Mouse (Mus musculus): ENCODE measurements at regions not wholly inside any gene's neighbourhood (a gene's known extent, or its start where the extent isn't known, plus 50 kb on each side); places are given as distances from the start of the nearest gene placed in this dataset.

DNA sequence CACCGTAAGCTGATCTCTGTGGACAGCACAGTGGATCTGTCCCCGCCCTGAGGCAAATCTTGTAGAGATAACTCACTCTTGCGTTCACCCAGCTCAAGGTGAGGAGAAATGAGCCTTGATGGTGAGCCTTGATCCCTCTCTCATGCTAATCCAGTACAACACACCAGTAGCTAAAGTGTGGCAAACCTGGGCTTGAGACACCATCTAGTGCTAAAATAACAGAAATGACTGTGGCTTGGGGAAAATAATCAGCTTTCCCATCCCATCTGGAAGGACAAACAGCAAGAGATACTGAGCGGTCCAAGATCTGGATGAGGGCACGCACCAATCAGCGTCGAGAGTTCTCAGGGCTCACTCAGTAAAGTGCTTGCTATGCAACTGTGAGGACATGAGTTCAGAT, 50.9 kb upstream of the Cbln4 start:
- Histone ChIP-seq H3K4me3 (no peak overlapping the region), H3K27ac (replicated peaks) (no peak overlapping the region), H3K9me3 (no peaks in the 10 kb centered on the region), H3K36me3 (no peaks in the 10 kb centered on the region), H3K4me2 (no peak overlapping the region), H3K4me1 (replicated peaks) (no peaks in the 10 kb centered on the region), H3K9ac (no peak overlapping the region), H3K27me3 (no peaks in the 10 kb centered on the region)
- 88% methylated on average over 7 of the region's 7 CpGs for WGBS
- no peak for ATAC-seq (ENCODE audit: low read depth)

DNA sequence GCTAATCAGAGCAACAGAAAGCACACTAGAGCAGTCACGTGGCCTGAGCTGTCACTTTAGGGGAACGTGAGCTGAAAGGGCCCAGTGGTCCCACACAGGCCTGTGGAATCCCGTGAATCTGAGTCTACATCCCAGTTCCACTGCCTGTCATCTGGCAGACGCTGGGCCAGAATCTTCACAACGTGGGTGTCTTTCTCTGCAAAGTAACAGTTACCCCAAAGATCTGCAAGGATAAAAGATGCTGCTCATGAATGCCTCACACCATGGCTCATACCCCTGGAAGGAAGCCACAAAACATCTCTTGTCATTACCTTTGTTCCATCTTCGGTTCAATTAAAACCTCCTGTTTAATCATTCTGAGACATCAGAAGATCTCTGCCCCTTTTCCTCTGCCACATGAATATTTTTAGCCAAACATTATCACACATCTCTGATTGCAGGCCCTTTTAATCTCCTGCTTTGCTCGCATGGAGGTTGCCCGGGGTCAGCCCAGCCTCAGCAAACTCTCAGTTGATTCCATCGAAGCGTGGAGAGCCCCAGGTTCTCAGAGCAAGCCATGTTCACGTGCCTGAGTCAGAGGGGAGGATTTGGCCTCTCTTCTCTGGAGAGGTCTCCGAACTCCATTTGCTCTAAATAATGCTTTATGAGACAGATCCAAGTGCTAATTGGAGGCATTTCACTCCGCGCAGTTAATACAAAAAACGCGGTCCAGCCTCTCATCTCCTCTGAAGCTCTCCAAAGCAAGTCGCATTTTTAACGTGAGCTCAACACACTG, 60.8 kb upstream of the Cbln4 start:
- H3K9ac ChIP-seq = no peak overlapping the region
- 61% methylated on average over 18 of the region's 18 CpGs for WGBS

DNA sequence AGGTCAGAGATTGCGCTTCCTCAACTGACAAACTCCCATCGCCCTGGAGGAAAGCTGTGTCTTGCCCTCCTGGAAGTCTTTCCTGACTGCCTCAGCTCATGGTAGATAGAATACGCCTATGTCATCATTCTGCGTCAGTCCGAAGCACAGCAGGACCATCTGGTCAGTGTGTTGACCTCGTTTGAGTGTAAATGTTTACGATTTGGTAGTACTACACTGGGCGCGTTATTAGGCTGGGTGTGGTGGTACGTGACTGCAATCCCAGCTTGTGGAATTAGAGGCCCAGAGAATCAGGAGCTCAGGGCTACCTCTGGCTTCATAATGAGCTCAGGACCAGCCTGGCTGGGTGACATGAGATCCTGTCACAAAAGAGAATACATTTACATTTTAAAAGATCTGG, 62.0 kb upstream of the Cbln4 start:
- Histone ChIP-seq H3K9me3 (no peaks in the 10 kb centered on the region), H3K4me3 (no peak overlapping the region), H3K4me1 (replicated peaks) (peaks cover 18% of the 10 kb centered on the region; the same call in 1 of the 2 replicates), H3K9ac (no peak overlapping the region), H3K27ac (replicated peaks) (no peak overlapping the region), H3K4me2 (no peak overlapping the region), H3K27me3 (no peaks in the 10 kb centered on the region), H3K36me3 (no peaks in the 10 kb centered on the region)
- no peak for ATAC-seq (ENCODE audit: low read depth)
- WGBS = 33% methylated on average over 10 of the region's 10 CpGs

More for the DNA sequence above, 60.8 kb upstream of the Cbln4 start:
- Histone ChIP-seq H3K9me3 (no peaks in the 10 kb centered on the region), H3K27ac (replicated peaks) (no peak overlapping the region), H3K4me3 (no peak overlapping the region), H3K4me1 (replicated peaks) (peaks cover 18% of the 10 kb centered on the region; the same call in 1 of the 2 replicates), H3K4me2 (no peak overlapping the region), H3K27me3 (no peaks in the 10 kb centered on the region), H3K36me3 (no peaks in the 10 kb centered on the region)
- no peak for ATAC-seq (ENCODE audit: low read depth)

DNA sequence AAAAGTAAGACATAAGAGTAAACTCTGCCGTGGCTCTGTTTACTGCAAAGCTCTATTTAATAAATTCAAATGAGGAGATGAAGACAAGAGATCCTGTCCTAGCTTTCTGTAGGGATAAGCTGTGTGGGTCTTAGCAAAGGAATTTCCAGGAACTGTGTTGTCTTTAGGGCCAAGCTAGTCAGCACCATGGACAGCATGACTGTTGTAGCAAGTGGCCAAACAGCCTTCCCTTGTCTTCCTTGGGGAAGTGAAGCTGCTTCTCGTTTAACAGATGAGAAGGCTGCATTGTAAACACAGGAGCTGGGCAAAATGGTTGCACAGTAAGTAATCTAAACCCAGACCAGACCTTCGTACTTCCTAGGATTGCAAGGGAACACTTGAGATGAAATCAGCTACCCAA, 67.4 kb upstream of the Cbln4 start:
- no peaks in the 10 kb centered on the region for H3K27me3 ChIP-seq
- no peak overlapping the region for H3K27ac ChIP-seq (replicated peaks)
- no peak overlapping the region for H3K9ac ChIP-seq
- WGBS = 50% methylated on average over 3 of the region's 3 CpGs
- H3K9me3 ChIP-seq = no peaks in the 10 kb centered on the region
- H3K4me1 ChIP-seq (replicated peaks) = 0 out of 2 replicates have a peak, but pooled peaks cover 2% of the 10 kb centered on the region
- no peaks in the 10 kb centered on the region for H3K36me3 ChIP-seq
- H3K4me2 ChIP-seq = no peak overlapping the region
- no peak for ATAC-seq (ENCODE audit: low read depth)
- H3K4me3 ChIP-seq = no peak overlapping the region

DNA sequence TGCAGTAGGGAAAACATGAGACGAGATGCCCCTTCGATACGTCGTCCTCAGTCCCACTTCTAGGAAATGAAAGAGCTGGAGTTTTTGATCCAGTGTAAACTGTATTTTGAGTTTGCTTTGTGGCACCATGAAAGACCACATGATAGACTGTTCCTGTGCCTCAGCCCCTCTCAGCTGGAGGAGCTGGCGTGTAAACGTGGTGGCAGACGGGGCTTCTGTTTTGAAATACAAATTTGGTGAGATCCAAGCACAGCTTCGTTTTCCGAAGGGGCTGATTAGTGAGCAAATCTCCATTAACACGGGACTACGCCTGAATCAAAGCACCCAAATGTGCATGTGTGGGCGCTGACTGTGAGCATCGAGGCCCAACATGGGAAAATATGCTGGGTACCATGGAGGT, 70.4 kb upstream of the Cbln4 start:
- 92% methylated on average over 13 of the region's 13 CpGs for WGBS
- Histone ChIP-seq H3K9me3 (no peaks in the 10 kb centered on the region), H3K4me2 (no peak overlapping the region), H3K4me1 (replicated peaks) (0 out of 2 replicates have a peak, but pooled peaks cover 9% of the 10 kb centered on the region), H3K9ac (no peak overlapping the region), H3K27me3 (no peaks in the 10 kb centered on the region), H3K27ac (replicated peaks) (no peak overlapping the region), H3K4me3 (no peak overlapping the region), H3K36me3 (no peaks in the 10 kb centered on the region)
- no peak for ATAC-seq (ENCODE audit: low read depth)

DNA sequence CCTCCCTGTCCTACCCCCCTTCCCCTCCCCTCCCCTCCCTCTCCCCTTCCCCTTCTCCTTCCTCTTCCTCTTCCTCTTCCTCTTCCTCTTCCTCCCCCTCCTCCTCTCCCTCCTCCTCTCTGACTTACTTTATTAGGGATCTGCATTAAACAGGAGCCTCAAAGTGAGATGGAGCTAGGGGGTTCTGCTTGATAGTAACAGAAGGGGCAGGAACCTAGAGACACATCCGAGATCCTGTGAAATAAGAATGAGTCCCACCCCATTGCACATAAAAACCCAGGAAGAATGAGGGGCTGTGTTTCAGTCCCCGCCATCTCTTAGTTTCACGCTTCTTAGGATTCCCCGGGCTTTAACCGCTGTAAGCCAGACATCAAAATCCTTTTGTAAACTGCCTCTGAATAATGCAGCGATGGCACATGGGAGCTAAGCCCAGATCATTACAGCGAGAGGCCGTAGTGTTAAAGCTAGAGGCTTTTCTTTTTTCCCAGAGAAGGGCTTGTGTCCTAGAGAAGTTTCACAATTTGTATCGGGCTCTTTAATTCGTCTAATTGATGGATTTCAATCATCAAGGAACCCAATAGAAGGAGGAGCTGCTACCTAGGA, 72.4 kb upstream of the Cbln4 start:
- ATAC-seq (ENCODE audit: low read depth) = no peak
- peak overlapping the region; percentile 20; the same call in 1 of the 2 replicates for H3K4me2 ChIP-seq
- WGBS = 42% methylated on average over 10 of the region's 10 CpGs

DNA sequence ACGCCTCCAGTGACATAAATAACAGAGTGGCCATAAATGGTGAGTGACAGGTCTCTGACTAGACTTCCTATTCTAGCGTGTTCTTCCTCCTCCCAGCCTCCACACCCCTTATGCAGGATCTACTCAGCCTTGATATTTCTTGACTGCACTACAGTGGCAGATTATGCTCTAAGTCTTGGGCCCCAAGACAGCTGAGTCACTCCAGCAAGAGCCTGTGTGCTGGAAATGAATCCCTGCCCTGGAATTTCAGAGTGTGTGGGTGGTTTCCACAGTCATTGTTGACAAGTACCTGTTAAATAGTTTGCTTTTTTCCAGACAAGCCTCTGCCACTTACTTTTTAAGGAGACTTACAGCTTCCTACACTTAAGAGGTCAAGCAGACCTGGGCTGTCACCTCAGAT, 84.3 kb upstream of the Cbln4 start:
- WGBS = 78% methylated on average over 2 of the region's 2 CpGs
- no peak overlapping the region for H3K9ac ChIP-seq
- H3K27ac ChIP-seq (replicated peaks) = no peak overlapping the region
- no peak overlapping the region for H3K4me2 ChIP-seq
- no peaks in the 10 kb centered on the region for H3K4me1 ChIP-seq (replicated peaks)
- no peaks in the 10 kb centered on the region for H3K9me3 ChIP-seq
- no peak overlapping the region for H3K4me3 ChIP-seq
- H3K36me3 ChIP-seq = no peaks in the 10 kb centered on the region
- no peak for ATAC-seq (ENCODE audit: low read depth)
- H3K27me3 ChIP-seq = no peaks in the 10 kb centered on the region

More for the DNA sequence above, 72.4 kb upstream of the Cbln4 start:
- Histone ChIP-seq H3K36me3 (no peaks in the 10 kb centered on the region), H3K27ac (replicated peaks) (no peak overlapping the region), H3K27me3 (no peaks in the 10 kb centered on the region), H3K9ac (no peak overlapping the region), H3K4me1 (replicated peaks) (0 out of 2 replicates have a peak, but pooled peaks cover 9% of the 10 kb centered on the region), H3K4me3 (no peak overlapping the region), H3K9me3 (no peaks in the 10 kb centered on the region)

DNA sequence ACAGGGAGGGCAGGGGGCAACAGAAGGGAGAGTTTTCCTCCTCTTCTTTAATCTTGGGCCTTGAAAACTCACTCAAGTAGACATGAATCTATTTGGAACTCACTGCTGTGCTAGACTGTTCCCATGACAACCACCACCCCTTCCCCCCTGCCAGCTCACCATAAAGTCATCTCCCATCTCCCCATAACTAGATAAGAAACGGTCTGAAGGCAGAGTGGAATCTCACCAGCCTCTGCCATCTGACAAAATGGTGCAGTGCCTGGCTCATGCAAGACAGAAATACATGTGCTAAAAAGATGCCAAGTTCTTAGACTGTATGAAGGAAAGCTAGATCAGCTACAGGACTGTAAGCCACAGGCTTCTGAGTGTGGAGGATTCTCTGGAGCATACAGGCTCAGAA, 88.0 kb upstream of the Cbln4 start:
- no peaks in the 10 kb centered on the region for H3K9me3 ChIP-seq
- ATAC-seq (ENCODE audit: low read depth) = no peak
- no peaks in the 10 kb centered on the region; the same call in 1 of the 2 replicates for H3K4me1 ChIP-seq (replicated peaks)
- no peak overlapping the region for H3K4me3 ChIP-seq
- H3K9ac ChIP-seq = no peak overlapping the region
- H3K4me2 ChIP-seq = no peak overlapping the region
- 27% methylated on average over 1 of the region's 1 CpGs for WGBS
- no peak overlapping the region for H3K27ac ChIP-seq (replicated peaks)
- no peaks in the 10 kb centered on the region for H3K27me3 ChIP-seq
- H3K36me3 ChIP-seq = no peaks in the 10 kb centered on the region

DNA sequence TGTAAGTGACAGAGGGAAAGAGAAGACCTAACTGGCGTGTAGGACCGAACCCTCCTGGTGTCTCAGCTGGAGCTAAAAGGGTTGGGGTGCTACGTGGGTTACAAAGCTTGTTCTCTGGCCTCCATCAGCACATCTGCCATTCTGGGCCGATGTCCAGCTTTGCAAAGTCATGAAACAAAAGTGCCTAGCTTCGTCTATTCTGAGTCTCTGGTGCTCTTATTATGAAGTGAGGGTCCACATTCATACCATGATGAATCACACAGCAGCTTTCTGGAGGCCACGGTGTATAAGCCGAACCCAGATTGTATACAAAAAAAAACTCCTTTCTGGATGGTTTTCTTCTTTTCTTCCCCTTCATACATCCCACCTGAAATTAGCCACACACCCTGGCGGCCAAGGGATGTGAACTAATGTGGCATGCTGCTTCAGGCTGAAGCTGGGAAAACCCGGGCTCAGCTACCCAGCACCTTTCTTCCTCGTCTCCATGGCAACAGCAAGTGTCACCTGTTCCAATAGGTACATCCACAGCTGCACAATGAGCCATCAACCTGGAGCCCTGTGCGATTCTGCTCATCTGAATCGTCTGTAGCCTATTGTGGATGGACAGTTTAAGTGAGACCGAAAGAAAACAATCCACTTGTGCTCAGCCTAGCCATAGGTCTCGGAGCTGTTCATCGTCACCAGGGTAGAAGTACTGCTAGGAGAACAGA, 89.5 kb upstream of the Cbln4 start:
- WGBS = 73% methylated on average over 15 of the region's 15 CpGs
- H3K4me2 ChIP-seq = no peak overlapping the region
- H3K36me3 ChIP-seq = no peaks in the 10 kb centered on the region
- no peak overlapping the region for H3K27ac ChIP-seq (replicated peaks)
- no peaks in the 10 kb centered on the region; the same call in 1 of the 2 replicates for H3K4me1 ChIP-seq (replicated peaks)
- H3K9ac ChIP-seq = no peak overlapping the region
- no peaks in the 10 kb centered on the region for H3K9me3 ChIP-seq
- ATAC-seq (ENCODE audit: low read depth) = no peak
- H3K4me3 ChIP-seq = no peak overlapping the region
- H3K27me3 ChIP-seq = no peaks in the 10 kb centered on the region

DNA sequence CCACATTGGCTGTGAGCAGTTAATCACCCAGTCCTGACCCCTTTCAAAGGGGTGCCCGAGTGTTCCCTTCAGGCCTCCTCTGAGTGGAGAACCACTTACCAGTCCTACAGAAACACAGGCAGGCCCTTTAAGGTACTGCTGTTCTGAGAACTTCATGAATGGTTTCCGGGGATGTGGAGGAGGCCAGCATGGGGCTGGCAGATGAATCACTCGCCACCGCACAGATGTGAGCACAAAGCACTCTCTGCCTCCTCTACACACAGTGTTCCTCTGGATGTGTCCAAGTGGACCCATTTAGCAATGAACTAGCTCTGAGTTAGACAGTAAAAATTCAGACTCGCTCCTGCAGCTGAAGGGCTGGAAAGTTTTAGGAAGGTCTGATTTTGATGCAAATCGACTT, 96.8 kb upstream of the Cbln4 start:
- 26% methylated on average over 6 of the region's 6 CpGs for WGBS

DNA sequence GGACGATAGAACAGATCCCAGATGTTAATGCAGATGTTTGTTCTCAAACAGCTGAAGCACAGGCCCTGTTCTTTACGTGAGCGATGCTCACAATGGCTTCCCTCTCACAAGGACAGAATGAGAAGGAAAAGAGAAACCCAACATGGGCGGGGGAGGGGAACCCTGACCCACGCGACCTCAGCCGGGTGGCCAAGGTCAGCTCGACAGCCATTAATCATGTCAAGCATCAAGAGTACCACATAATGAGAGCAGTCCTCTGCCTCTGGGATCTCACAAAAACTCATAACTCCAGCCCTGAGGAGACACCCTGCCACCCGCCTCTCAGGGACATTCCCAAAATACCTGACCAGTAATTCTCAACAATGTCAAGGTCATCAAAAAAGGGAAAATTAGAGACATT, 100.0 kb upstream of the Cbln4 start:
- Histone ChIP-seq H3K4me2 (no peak overlapping the region), H3K4me3 (no peak overlapping the region), H3K9ac (no peak overlapping the region), H3K4me1 (replicated peaks) (0 out of 2 replicates have a peak, but pooled peaks cover 7% of the 10 kb centered on the region), H3K27ac (replicated peaks) (no peak overlapping the region), H3K27me3 (no peaks in the 10 kb centered on the region), H3K36me3 (no peaks in the 10 kb centered on the region), H3K9me3 (no peaks in the 10 kb centered on the region)
- WGBS = 37% methylated on average over 9 of the region's 9 CpGs
- no peak for ATAC-seq (ENCODE audit: low read depth)

More for the DNA sequence above, 96.8 kb upstream of the Cbln4 start:
- no peak overlapping the region for H3K4me3 ChIP-seq
- no peaks in the 10 kb centered on the region for H3K27me3 ChIP-seq
- no peak for ATAC-seq (ENCODE audit: low read depth)
- no peak overlapping the region for H3K4me2 ChIP-seq
- no peak overlapping the region for H3K9ac ChIP-seq
- 0 out of 2 replicates have a peak, but pooled peaks cover 7% of the 10 kb centered on the region for H3K4me1 ChIP-seq (replicated peaks)
- no peaks in the 10 kb centered on the region for H3K9me3 ChIP-seq
- H3K36me3 ChIP-seq = no peaks in the 10 kb centered on the region
- no peak overlapping the region for H3K27ac ChIP-seq (replicated peaks)

DNA sequence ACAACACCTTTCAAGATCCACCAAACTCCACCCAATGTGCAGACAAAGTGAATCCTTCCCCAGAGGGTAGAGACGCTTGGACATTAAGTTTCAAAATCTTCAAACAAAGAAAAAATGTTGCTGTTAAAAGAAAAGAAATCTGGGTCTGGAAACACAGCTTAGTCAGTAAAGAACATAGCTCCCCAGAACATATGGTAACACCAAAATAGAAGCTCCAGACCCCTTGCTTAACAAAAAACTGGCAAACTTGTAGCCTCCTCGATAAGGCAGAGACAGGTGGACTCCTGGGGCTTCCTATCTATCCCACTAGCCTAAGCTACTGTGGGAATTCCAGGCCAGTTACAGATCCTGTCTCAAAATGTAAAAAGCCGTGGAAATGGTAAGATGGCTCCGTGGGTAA, 99.6 kb upstream of the Mc3r start:
- Histone ChIP-seq H3K36me3 (no peaks in the 10 kb centered on the region), H3K9me3 (no peaks in the 10 kb centered on the region), H3K4me1 (replicated peaks) (no peaks in the 10 kb centered on the region), H3K9ac (no peak overlapping the region), H3K4me3 (no peak overlapping the region), H3K27ac (replicated peaks) (no peak overlapping the region), H3K4me2 (no peak overlapping the region), H3K27me3 (no peaks in the 10 kb centered on the region)
- 90% methylated on average over 4 of the region's 4 CpGs for WGBS
- ATAC-seq (ENCODE audit: low read depth) = no peak

Data from neural tube, embryonic 13.5 days (tissue).